Mouse (Mus musculus): ENCODE measurements around the gene Gm49396.

GRCm38 (mm10) chr7:30544327-30544726, 18.8 kb upstream of the Gm49396 start:
- TF ChIP-seq POLR2A (IDR thresholded peaks at IDR 0.05; ENCODE audit: insufficient read depth, low read length) (no peak), CTCF (IDR thresholded peaks at IDR 0.05; ENCODE audit: low read depth, low read length) (no peak)

Measured in ES-Bruce4 (cell line).